Mouse (Mus musculus): ENCODE results near the gene 4922502D21Rik.

DNA sequence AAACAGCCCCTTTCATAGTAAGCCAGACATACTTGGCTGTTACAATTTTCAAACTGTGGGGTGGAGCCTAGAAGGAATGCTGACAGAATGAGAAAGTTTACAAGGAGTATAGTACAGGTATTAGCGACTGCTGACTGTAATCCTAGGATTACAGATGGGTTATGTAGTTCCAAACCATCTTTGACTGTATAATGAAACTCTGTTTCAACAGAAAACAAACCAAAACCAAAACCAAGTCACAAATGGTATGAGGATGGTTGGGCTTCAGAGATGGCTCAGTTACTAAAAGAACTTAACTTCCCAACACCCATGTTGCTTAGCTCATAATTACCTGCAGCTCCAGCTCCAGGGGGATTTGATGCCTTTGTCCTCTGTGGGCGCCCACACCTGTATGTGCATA, 15.1 kb downstream of the 4922502D21Rik start:
- TF ChIP-seq CTCF (IDR thresholded peaks at IDR 0.05; ENCODE audit: insufficient read depth, low read length) (no peak), POLR2A (IDR thresholded peaks at IDR 0.05; ENCODE audit: borderline replicate concordance, extremely low read depth, low read depth, low read length) (no peak)
